Mouse (Mus musculus) lung, adult 18-20 months (tissue): ENCODE measurements around the gene Espn.

Experiments
- DNase-seq, 2 experiments: peaks; one replicate each; pipeline ENCODE4 v3.0.0; 2022; ENCODE audit warnings: mixed read lengths in 2 of 2

Gene Espn

DNA sequence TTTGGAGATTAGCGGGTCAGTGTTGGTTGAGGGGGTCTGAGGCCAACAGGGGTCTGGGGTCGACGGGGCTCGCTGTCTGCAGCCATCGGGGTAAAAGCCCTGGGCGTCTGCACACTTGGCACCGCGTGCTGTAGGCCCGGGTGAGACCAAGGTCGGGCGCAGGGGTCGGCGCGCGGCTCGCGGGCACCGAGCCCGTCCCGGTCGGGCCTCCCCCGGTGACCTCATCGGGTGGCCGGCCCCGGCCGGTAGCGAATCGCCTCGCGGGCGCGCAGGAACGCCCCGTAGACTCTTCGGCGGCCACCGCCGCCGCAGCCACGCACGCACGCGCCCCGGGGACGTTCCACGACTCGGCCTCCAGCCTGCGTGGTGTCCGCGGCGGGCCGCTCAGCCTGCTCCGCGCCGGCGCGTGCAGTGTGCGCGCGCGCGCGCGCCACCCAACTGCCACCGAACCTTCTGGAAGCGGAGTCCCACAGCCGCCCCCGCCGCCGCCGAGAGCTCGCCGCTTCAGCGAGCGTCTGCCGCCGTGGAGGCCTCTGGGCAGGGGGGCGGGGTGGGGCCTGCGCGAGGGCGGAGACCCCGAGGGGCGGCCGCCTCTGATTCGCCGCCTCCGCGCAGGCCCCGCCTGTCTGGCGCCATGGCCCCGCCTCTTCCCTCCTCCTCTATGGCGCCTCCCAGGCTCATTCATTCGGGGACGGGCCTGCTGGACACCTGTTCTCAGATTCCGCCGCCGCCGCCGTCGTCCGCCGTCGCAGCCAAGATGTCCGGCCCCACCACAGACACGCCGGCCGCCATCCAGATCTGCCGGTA, 25.6 kb upstream of the Espn start, which contains the start of gene Acot7:
Gene Acot7 (plus strand): TSS at position 598 of the 807 bp plus-strand sequence.
- DNase-seq: peak; percentile 90 to 93

DNA sequence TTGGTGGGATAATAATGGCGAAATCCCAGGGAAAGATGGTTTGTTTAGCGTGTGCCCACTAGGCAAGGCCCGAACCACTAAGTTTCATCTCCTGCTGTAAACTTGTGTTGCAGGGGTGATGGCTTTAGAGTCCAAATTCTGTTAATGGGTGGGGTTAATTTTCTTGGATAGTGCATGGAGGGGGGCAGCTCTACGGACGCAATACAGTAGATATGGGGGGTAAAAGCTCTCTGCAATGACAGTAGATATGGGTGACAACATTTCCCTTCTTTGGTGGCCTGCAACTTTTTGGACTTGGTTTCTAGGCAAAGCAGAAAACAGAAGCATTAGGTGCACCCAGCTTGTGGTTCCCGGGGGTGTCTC, 25.0 kb upstream of the Espn start:
- DNase-seq: no peak

GRCm38 (mm10) chr4:152176638-152177037, 24.5 kb upstream of the Espn start:
- DNase-seq: no peak

- peak; percentile 58 to 69 for DNase-seq
Observed at GRCm38 (mm10) chr4:152173956-152174355, 21.8 kb upstream of the Espn start.

GRCm38 (mm10) chr4:152173041-152173440, 20.9 kb upstream of the Espn start:
- peak; percentile 73 to 79 for DNase-seq

DNA sequence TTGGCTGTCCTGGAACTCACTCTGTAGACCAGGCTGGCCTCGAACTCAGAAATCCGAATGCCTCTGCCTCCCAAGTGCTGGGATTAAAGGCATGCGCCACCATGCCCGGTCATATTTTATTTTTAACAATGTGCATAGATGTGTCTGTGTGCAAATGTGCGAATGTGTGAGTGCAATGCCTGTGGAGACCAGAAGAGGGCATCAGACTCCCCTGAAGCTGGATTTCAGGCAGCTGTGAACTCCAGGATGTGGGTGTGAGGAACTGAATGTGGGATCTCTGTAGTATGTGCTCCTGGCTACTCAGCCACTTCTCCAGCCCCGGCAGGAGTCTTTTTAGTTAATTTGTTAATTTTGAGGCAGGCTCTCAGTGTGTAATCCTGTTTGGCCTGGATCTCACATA, 19.4 kb upstream of the Espn start:
- no peak for DNase-seq

GRCm38 (mm10) chr4:152170286-152170685, 18.1 kb upstream of the Espn start:
- DNase-seq: no peak

GRCm38 (mm10) chr4:152169103-152169502, 16.9 kb upstream of the Espn start:
- no peak for DNase-seq

DNA sequence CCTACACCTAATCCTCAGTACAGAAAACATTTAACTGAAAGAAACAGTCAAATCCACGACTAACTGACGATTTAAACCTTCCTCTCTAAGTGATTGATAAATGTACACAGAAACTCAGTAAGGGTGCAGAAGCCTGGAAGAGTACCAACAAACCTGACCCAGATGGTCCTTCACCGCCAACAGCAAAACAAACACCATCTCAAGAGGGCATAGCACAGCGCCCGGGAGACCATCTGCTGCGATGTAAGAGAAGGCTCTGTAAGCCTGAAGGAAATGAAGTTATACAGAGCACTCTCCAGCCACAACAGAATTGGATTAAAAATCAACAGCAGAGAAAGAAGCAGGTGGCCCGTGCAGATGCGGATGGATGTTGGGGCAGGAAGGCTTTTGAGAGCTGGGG, 15.9 kb upstream of the Espn start:
- DNase-seq: peak; percentile 63 to 79

DNA sequence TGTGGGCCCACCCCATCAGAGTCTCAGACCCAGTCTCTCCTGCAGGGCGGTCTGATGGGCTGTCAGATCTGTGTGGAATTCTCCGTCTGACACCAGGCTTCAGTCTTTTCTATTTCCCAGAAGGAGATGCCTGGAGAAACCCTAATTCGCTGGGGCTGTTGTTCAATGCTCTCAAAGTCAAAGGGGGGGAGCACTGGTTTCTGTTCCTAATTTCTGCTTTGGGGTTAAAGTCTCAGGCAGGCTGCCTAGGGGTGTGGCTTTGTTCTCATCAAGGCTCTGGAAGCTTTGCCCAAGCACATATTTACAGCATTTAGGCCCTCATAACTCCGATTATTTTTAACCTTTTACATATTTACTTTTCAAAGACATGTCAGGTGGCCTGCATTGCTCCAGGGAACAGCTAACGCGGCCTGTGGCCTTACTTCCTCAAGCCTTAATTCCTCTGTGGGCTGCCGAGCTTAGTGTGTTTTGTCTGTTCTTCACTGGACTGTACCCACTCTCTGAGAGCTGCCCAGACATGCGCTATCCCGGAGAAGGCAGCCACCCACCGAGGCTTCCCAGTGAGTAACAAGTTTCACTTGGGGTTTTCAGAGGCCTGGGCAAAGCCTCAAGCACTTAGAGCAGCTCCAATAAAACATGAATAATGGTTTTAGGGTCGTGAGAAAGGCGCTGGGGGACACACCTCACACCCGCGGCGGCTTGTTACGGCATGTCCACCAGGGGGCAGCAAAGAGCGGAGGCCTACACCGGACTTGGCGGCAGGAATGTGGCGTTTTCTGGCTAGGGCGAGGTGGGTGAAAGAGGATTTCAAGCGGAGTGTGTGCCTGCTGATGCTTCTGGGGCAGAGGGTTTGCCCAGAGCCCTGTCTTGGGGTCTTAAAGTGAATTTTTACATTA, 13.1 kb upstream of the Espn start:
- DNase-seq: peak; percentile 75 to 78

DNA sequence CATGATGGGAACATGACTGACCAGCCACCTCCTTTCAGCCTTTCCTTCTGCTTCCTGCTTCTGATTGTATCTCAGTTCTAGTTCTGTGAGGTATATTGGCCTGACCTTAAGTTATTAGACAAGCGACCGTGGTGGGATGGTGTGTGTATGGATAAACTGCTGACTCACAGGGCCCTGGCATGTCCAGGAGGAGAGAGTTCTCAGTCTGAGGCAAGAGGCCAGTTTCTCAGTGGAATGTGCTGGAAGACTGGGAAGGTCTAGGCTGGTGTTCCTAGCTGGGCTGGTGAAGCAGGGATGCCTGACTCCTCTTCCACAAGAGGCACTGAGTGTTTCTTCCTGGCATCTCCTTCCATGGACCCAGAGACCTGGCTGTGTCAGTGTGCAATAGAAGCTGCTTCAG, 10.6 kb upstream of the Espn start:
- DNase-seq: no peak

GRCm38 (mm10) chr4:152161601-152162000, 9.4 kb upstream of the Espn start:
- DNase-seq: no peak

DNA sequence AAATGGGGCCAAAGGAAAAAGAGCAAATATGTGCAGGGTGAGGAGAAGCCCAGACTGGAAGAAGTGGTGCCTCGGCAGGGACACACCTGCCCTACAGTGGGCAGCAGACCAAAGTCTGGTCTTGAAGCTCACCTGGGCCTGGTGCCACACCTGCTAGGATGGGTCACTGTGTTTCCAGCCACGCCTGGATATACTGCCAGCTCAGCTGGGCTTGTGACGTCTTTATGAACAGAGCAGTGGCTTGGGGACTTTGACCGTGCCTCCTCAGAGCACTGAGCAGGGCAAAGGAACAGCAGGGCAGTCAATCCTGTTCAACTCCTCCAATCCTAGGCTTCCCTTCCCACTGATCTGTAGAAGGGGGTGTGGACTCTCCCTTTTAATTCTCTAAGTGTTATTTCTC, 8.6 kb upstream of the Espn start:
- DNase-seq: no peak

DNA sequence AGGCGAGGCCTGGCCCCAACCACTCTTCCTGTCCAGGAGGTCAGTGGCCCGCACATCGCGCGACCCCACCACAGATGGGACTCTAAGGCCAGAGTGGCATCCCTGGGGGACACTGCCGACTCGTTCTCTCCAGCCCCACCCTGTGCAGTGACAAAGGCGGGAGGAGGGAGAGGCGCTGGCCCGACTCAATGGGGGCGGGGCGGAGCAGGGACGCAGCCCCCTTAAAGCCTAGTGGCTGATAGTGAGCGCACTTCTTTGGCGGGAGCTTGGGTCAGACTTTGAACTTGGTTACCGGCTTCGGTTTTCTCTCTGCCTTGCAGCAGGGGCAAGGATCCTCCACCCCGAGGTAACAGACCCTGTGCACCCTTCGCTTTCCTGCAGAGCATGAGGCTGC, 7.1 kb upstream of the Espn start:
- no peak for DNase-seq

DNA sequence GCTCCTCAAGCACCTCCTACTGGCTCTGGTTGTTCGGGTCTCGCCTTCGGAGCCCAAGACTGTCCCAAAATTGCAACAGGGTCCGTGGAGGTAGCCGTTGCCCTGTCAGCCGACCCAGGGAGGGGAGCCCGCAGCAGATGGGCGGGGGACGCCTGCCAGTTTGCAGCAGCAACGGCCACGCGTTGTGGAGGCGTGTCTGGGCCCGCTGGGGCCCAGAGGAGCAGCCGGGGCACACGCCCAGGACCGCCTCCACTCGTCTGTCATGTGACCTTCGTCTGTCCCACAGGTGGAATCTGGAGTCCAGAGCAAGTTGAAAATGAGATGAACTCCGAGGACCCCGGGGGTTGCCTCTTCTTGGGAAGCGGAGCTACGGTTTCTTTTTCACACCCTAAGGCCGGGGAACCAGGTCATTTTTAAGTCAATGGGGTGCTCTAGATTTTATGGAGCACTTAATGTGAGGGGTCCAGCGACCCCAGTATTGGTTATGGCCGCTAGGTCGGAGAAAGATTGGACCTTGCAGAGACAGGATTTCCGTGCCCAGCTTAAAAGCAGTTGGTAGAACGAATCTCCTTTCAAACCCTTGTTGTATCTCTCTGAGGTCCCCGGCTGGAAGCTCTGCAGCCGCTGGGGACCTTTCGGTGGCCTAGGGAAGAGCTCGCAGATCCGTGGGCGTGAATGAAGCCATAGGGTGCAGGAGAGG, 6.6 kb upstream of the Espn start, which contains the start of gene Hes2:
Gene Hes2 (plus strand): TSS at position 283 of the 700 bp plus-strand sequence.
- DNase-seq: peak; percentile 49 to 58

- DNase-seq: peak in 1 of 2 experiments; percentile 54
Observed at GRCm38 (mm10) chr4:152157779-152158584, 5.8 kb upstream of the Espn start.

- DNase-seq: no peak
Observed at GRCm38 (mm10) chr4:152155019-152155418, 2.8 kb upstream of the Espn start.

- DNase-seq: peak; percentile 89 to 92
Observed at GRCm38 (mm10) chr4:152153771-152154177, 1.6 kb upstream of the Espn start.

- DNase-seq: no peak
Observed at GRCm38 (mm10) chr4:152151451-152151965, 663 bp downstream of the Espn start.

DNA sequence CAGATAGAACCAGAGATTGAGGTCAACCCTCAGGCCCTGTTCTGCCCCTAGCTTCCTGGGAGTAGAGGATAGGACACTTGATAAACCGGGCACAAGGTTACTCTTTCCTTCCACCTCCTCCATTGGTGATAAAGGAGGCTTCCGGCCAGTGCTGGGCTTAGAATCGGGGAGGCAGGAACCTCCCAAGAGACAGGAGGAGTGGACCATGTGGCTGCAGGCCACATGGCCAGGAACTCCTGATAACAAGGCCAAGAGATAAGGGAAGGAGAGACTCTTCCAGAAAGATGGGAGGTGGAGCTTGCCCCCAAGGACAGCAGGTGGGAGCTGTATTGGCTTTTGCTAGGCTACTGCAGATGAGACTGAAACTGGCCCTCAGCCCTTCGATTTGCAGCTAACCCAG, 1.6 kb downstream of the Espn start:
- no peak for DNase-seq

GRCm38 (mm10) chr4:152146033-152146827, 5.9 kb downstream of the Espn start:
- DNase-seq: no peak
